Mouse (Mus musculus) heart, adult 2 months (tissue): ENCODE data around the gene Zfp689. TPM values are rescaled to one million over a fixed set of nuclear protein-coding genes. Genes with fewer than 3 reads are reported as not detected.

ENCODE experiments used
- DNase-seq, 2 experiments: peaks; one replicate each; pipeline ENCODE4 v3.0.0; 2021
- H3K27ac ChIP-seq: fragments of 200-600 bp; 2 replicates; pipeline ENCODE4 v1.8.1; 2022
- H3K27me3 ChIP-seq: fragments of 200-500 bp; 2 replicates; pipeline ENCODE4 v1.6.1; 2012; ENCODE audit warnings: mild to moderate bottlenecking, low read length, inconsistent platforms, mixed read lengths; ENCODE audit not compliant: control insufficient read depth, insufficient read depth
- H3K36me3 ChIP-seq: fragments of 200-500 bp; 2 replicates; pipeline ENCODE4 v1.6.1; 2012; ENCODE audit warnings: low read length, inconsistent platforms; ENCODE audit not compliant: control insufficient read depth, insufficient read depth
- H3K4me1 ChIP-seq: fragments of 200-500 bp; 2 replicates; pipeline ENCODE4 v1.6.1; 2011; ENCODE audit warnings: low read length; ENCODE audit not compliant: control insufficient read depth, insufficient read depth
- H3K4me3 ChIP-seq: fragments of 200-600 bp; 2 replicates; pipeline ENCODE4 v1.8.1; 2022
- H3K79me2 ChIP-seq: fragments of 200-500 bp; replicated peaks from 2 replicates; pipeline ENCODE4 v1.6.1; 2012; ENCODE audit warnings: mild to moderate bottlenecking, inconsistent platforms, low read length, moderate library complexity, mixed read lengths; ENCODE audit not compliant: control insufficient read depth, insufficient read depth
- H3K9ac ChIP-seq: fragments of 200-500 bp; 2 replicates; pipeline ENCODE4 v1.6.1; 2012; ENCODE audit warnings: low read depth, mild to moderate bottlenecking, control low read depth, inconsistent platforms, low read length, mixed read lengths
- CTCF ChIP-seq: fragments of 200-600 bp; IDR thresholded peaks from 2 replicates; pipeline ENCODE4 v1.8.1; 2022; ENCODE audit warnings: antibody characterized with exemption, mild to moderate bottlenecking, moderate library complexity
- EP300 ChIP-seq: fragments of 200-500 bp; IDR thresholded peaks from 2 replicates; pipeline ENCODE4 v1.6.1; 2011; ENCODE audit warnings: low read depth, low read length, control low read depth; ENCODE audit not compliant: insufficient read depth
- POLR2A ChIP-seq: fragments of 200-500 bp; IDR thresholded peaks from 2 replicates; pipeline ENCODE4 v1.6.1; 2011; ENCODE audit warnings: mild to moderate bottlenecking, low read depth, low read length, control low read depth; ENCODE audit not compliant: insufficient read depth
- WGBS: fragments of 180-500 bp; shearing (Covaris S2); methylation state at CpG from one replicate; pipeline ENCODE4 v1.1.7; 2018; 5-methylcytosine and 5-hydroxymethylcytosine counted together
- intact Hi-C: fragments of 180-260 bp; cut with DNase I; formaldehyde crosslinking; loops from one replicate; pipeline ENCODE4 v1.15.1; 2025
- polyA plus RNA-seq: library from polyadenylated mRNA; depleted of rRNA; stranded (reverse); fragments of >200 nt; gene quantifications from 2 replicates; pipeline ENCODE4 v1.2.3, GENCODE M21; 2012
- total RNA-seq, 2 experiments: library from RNA; stranded (reverse); gene quantifications; 2 replicates each; pipeline ENCODE4 v1.2.3; 2021

The Zfp689 gene
- total and polyA plus RNA-seq, 3 experiments, result 0.93 to 2.0 (median 1.5) TPM

DNA sequence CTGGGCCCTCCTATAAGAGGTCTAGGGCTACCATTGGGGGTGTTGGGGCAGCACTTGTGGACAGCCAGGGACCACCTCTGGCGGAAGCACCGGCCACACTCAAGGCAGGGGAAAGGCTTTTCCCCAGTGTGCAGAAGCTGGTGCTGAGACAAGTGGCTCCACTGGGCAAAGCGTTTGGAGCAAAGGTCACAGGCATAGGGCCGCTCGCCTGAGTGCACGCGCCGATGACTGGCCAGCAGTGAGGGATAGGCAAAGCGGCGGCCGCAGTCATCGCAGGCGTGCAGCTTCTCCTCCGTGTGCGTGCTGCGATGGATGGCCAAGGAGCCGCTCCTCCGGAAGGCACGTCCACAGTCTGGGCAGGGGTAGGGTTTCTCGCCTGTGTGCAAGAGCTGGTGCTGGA is 5.0 kb downstream of the Zfp689 start:
- TF ChIP-seq POLR2A, result no peak
- TF ChIP-seq CTCF, result no peak
- no peak for TF ChIP-seq EP300
- Histone ChIP-seq H3K9ac (no peak overlapping the region), H3K79me2 (no peaks in the 10 kb centered on the region), H3K4me3 (no peak overlapping the region), H3K27me3 (no peaks in the 10 kb centered on the region), H3K36me3 (0 out of 2 replicates have a peak, but pooled peaks cover 2% of the 10 kb centered on the region), H3K4me1 (no peaks in the 10 kb centered on the region), H3K27ac (no peak overlapping the region)
- intact Hi-C loops, result no loop called here
- no peak for DNase-seq
- WGBS, result 94% methylated on average over 20 of the region's 20 CpGs

DNA sequence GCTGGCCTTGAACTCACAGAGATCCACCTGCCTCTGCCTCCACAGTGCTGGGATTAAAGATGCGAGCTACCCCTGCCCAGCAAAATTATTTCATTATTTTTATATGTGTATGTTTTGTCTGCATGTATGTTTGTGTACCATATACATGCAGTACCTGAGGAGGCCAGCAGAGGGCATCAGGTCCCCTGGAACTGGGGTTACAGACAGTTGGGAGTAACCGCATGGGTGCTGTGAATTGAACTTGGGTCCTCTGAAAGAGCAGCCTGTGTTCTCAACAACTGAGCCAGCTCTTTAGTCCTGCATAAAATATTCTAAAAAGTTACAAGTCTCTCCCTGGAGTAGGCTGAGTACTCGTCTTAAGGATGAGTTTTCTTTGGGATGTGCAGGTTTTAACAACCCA is 11.2 kb downstream of the Zfp689 start:
- no peaks in the 10 kb centered on the region for H3K79me2 ChIP-seq
- H3K27ac ChIP-seq, result no peak overlapping the region
- no peak overlapping the region for H3K9ac ChIP-seq
- no peaks in the 10 kb centered on the region for H3K27me3 ChIP-seq
- DNase-seq, result no peak
- H3K4me1 ChIP-seq, result no peaks in the 10 kb centered on the region
- WGBS, result 89% methylated on average over 3 of the region's 3 CpGs
- no peaks in the 10 kb centered on the region for H3K36me3 ChIP-seq
- TF ChIP-seq CTCF (peak; percentile 63), EP300 (no peak)
- no peak overlapping the region for H3K4me3 ChIP-seq
- intact Hi-C loops, result no loop called here

DNA sequence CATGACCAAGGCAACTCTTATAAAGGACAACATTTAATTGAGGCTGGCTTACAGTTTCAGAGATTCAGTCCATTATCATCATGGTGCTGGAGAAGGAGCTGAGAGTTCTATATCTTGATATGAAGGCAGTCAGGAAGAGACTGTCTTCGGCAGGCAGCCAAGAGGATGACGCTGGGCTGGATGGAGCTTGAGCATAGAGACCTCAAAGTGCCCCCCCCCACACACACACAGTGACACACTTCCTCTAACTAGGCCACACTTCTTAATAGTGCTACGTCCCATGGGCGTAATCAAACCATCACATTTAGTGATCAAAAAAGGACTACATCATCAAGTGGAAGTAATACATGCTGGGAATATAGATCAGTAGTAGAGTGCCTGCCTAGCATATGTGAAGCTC is 13.8 kb downstream of the Zfp689 start:
- Histone ChIP-seq H3K79me2 (no peaks in the 10 kb centered on the region), H3K4me3 (no peak overlapping the region), H3K27ac (no peak overlapping the region), H3K9ac (no peak overlapping the region), H3K27me3 (no peaks in the 10 kb centered on the region), H3K4me1 (no peaks in the 10 kb centered on the region), H3K36me3 (no peaks in the 10 kb centered on the region)
- intact Hi-C loops, result no loop called here
- 67% methylated on average over 4 of the region's 4 CpGs for WGBS
- no peak for DNase-seq
- no peak for TF ChIP-seq EP300
- no peak for TF ChIP-seq POLR2A
- no peak for TF ChIP-seq CTCF

DNA sequence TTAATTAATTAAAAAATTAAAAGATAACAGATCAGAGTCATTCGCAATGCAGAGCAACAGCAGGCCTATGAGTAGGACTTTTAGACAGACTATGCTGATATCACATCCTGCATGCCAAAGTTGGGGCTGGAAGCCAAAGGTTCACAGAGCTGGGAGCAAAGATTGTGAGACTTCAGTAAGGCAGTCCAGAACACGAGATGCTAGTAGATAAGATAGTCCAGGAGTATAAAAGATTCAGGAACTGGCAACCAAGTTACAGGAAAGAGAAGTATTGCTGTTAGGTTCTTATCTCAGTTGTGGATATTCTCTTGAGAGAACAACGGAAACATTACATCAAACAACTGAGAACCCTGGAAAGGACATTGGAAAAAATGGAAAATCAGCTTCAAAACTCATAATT is 22.6 kb downstream of the Zfp689 start:
- WGBS, result 22% methylated on average over 3 of the region's 3 CpGs
- TF ChIP-seq POLR2A (no peak), EP300 (0 out of 2 replicates have a peak, but pooled peaks have one; percentile 36), CTCF (no peak)
- no peak overlapping the region for H3K9ac ChIP-seq
- DNase-seq, result peak in 1 of 2 experiments; percentile 57
- no peaks in the 10 kb centered on the region for H3K79me2 ChIP-seq
- intact Hi-C loops, result no loop called here
- H3K27ac ChIP-seq, result no peak overlapping the region; the same call in 1 of the 2 replicates
- no peak overlapping the region for H3K4me3 ChIP-seq
- no peaks in the 10 kb centered on the region for H3K36me3 ChIP-seq
- no peaks in the 10 kb centered on the region for H3K27me3 ChIP-seq
- peaks cover 6% of the 10 kb centered on the region for H3K4me1 ChIP-seq

DNA sequence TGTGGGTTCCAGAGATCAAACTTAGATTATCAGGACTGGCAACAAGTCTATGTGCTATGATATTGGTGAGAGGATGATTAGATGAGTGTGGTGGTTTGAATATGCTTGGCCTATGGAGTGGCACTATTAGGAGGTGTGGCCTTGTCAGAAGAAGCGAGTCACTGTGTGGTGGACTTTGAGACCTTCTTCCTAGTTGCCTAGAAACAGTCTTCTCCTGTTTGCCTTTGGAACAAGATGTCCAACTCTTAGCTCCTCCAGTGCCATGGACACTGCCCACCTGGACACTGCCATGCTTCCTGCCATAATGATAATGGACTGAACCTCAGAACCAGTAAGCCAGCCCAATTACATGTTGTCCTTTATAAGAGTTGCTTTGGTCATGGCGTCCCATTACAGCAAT is 23.0 kb downstream of the Zfp689 start:
- Histone ChIP-seq H3K36me3 (no peaks in the 10 kb centered on the region), H3K79me2 (no peaks in the 10 kb centered on the region), H3K27ac (no peak overlapping the region; the same call in 1 of the 2 replicates), H3K27me3 (no peaks in the 10 kb centered on the region), H3K4me1 (peaks cover 6% of the 10 kb centered on the region), H3K4me3 (no peak overlapping the region), H3K9ac (no peak overlapping the region)
- no peak for DNase-seq
- intact Hi-C loops, result no loop called here
- TF ChIP-seq EP300 (no peak), POLR2A (no peak), CTCF (no peak)
- WGBS, result 63% methylated on average over 2 of the region's 2 CpGs

DNA sequence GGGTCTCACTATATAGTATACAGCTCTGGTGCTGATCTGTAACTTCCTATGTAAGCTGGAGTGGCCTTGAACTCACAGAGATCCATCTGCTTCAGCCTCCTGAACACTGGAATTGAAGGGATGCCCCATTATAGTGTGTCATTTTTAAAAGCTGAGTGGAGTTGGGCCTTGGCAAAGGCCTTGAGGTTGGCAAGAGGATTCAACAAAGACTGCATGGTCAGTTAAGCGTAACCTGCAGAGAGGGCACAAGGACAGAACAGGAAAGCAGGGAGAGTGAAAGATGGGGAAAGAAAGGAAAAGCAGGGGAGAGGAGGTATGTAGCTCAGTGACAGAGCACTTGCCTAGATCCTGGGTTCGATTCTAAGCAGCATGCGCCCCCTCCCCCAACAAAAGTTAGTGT is 23.7 kb downstream of the Zfp689 start:
- 89% methylated on average over 3 of the region's 3 CpGs for WGBS
- intact Hi-C loops, result no loop called here
- H3K79me2 ChIP-seq, result no peaks in the 10 kb centered on the region
- no peak for TF ChIP-seq CTCF
- TF ChIP-seq POLR2A, result no peak
- TF ChIP-seq EP300, result no peak
- H3K36me3 ChIP-seq, result no peaks in the 10 kb centered on the region
- no peak overlapping the region for H3K9ac ChIP-seq
- peaks cover 6% of the 10 kb centered on the region for H3K4me1 ChIP-seq
- H3K27me3 ChIP-seq, result no peaks in the 10 kb centered on the region
- H3K4me3 ChIP-seq, result no peak overlapping the region
- no peak for DNase-seq
- H3K27ac ChIP-seq, result no peak overlapping the region
